Mouse (Mus musculus) embryonic facial prominence, embryonic 14.5 days (tissue): ENCODE results near the gene Polr2e. TPM values are rescaled to one million over a fixed set of nuclear protein-coding genes. Genes with fewer than 3 reads are reported as not detected.
A peak's percentile ranks its signal among the peaks of the same experiment; 100 is the strongest.

Source experiments
- ATAC-seq: fragments of 200-750 bp; cut with Nextera tagmentation; 2 replicates; pipeline ENCODE4 v1.8.0; 2017; ENCODE audit warnings: low read depth, moderate number of reproducible peaks, moderate TSS enrichment
- DNase-seq: peaks from one replicate; pipeline ENCODE4 v3.0.0-alpha.2; 2015; ENCODE audit warnings: low spot score
- H3K27ac ChIP-seq: fragments of 300-500 bp; sonication (generic); replicated peaks from 2 replicates; pipeline ENCODE4 v1.5.1; 2014; ENCODE audit warnings: low read depth, mild to moderate bottlenecking, low read length, moderate library complexity
- H3K27me3 ChIP-seq: fragments of 300-500 bp; sonication (generic); replicated peaks from 2 replicates; pipeline ENCODE4 v1.6.1; 2014; ENCODE audit warnings: low read length; ENCODE audit not compliant: control insufficient read depth, insufficient read depth
- H3K36me3 ChIP-seq: fragments of 300-500 bp; sonication (generic); 2 replicates; pipeline ENCODE4 v1.6.1; 2014; ENCODE audit warnings: low read length, mixed read lengths; ENCODE audit not compliant: control insufficient read depth, insufficient read depth
- H3K4me1 ChIP-seq: fragments of 300-500 bp; sonication (generic); 2 replicates; pipeline ENCODE4 v1.6.1; 2014; ENCODE audit warnings: antibody characterized with exemption, low read length; ENCODE audit not compliant: control insufficient read depth, insufficient read depth
- H3K4me2 ChIP-seq: fragments of 300-500 bp; sonication (generic); 2 replicates; pipeline ENCODE4 v1.6.1; 2014; ENCODE audit warnings: low read depth, mild to moderate bottlenecking, low read length, moderate library complexity, mixed read lengths
- H3K4me3 ChIP-seq: fragments of 300-500 bp; sonication (generic); 2 replicates; pipeline ENCODE4 v1.5.1; 2014; ENCODE audit warnings: low read depth, mild to moderate bottlenecking, low read length
- H3K9ac ChIP-seq: fragments of 300-500 bp; sonication (generic); 2 replicates; pipeline ENCODE4 v1.6.1; 2014; ENCODE audit warnings: low read depth, mild to moderate bottlenecking, low read length, moderate library complexity, mixed read lengths
- H3K9me3 ChIP-seq: fragments of 300-500 bp; sonication (generic); 2 replicates; pipeline ENCODE4 v1.6.1; 2016; ENCODE audit warnings: low read length; ENCODE audit not compliant: control insufficient read depth
- WGBS: fragments of 180-500 bp; shearing (Covaris S2); extraction: QIAGEN DNeasy Blood & Tissue Kit; methylation state at CpG from one replicate; pipeline ENCODE4 v1.1.7; 2014; 5-methylcytosine and 5-hydroxymethylcytosine counted together
- polyA plus RNA-seq: library from polyadenylated mRNA; unstranded; fragments of >200 nt; fragmentation: Nextera tagmentation; extraction: Ambion mirVana; gene quantifications from 2 replicates; pipeline ENCODE4 v1.2.1, GENCODE M21; 2014

The Polr2e gene
- polyA plus RNA-seq, 1 experiment from 2014 or later: 207 TPM

DNA sequence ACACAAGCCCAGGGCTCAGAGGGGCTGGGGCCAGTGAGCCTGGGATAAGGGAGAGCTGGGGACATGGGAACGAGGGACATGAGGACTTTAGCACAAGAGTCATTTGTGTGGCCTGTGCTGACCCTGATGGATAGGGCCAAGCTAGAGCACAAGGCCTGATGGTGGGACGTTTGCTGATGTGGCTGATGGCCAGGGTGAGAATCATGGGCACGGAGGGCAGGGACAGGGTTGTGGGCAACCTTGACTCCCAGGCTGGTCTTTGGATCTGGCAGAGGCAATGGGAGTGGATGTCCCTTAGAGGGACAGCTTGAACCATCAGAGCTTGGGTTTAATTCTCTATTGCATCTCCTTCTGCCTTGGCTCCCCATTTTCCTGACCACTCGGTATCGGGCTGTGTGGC lies 37.7 kb upstream of the Polr2e start:
- no peak overlapping the region for H3K4me3 ChIP-seq
- H3K27me3 ChIP-seq: no peaks in the 10 kb centered on the region
- H3K36me3 ChIP-seq: peaks cover 41% of the 10 kb centered on the region
- peaks cover 14% of the 10 kb centered on the region for H3K4me1 ChIP-seq
- DNase-seq: no peak
- H3K9me3 ChIP-seq: no peaks in the 10 kb centered on the region
- no peak overlapping the region for H3K9ac ChIP-seq
- no peak overlapping the region for H3K27ac ChIP-seq
- no peak overlapping the region for H3K4me2 ChIP-seq
- no peak for ATAC-seq
- 84% methylated on average over 5 of the region's 5 CpGs for WGBS

DNA sequence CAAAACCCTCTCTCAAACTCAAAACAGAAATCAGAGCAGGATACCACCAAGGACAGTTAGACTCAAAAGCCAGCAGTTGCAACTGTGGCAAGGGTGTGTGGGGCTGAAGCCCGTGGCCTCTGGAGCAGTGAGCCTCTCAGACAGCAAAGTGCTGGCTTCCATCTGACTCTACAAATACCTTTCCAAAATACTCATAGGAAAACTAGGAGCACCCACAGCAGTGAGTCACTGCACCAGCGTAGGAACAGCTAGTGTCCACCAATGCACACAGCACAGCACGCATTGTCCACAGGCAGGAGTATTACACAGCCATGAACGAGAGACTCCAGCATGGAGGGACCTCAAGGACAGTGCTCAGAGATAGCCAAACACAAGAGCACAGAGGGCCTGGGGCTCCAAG lies 36.8 kb upstream of the Polr2e start:
- ATAC-seq (no peak), DNase-seq (no peak)
- Histone ChIP-seq H3K27me3 (no peaks in the 10 kb centered on the region), H3K36me3 (peaks cover 31% of the 10 kb centered on the region), H3K9ac (no peak overlapping the region), H3K9me3 (no peaks in the 10 kb centered on the region), H3K4me2 (no peak overlapping the region), H3K4me1 (peaks cover 22% of the 10 kb centered on the region), H3K4me3 (no peak overlapping the region), H3K27ac (no peak overlapping the region)
- WGBS: 97% methylated on average over 4 of the region's 4 CpGs

DNA sequence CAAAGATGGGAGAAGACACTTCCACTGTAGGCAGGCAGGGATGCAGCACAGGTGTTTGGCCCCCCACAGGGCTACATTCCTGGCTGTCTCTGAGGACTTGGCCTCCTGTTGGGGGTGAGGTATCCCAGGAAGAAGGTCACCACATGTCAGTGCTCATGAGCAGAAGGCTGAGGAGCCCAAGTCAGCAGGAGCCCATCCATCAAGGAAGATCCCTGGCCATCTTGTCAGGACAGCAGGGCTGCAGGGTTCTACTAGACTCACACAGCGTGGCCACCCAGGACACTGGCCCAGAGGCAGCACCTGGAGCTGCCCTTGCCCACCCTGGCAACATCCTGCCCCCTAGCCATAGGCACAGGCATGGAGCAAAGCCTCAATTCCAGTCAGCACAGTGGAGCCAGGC lies 36.3 kb upstream of the Polr2e start:
- Histone ChIP-seq H3K4me2 (no peak overlapping the region), H3K4me3 (no peak overlapping the region), H3K4me1 (peaks cover 24% of the 10 kb centered on the region), H3K9me3 (no peaks in the 10 kb centered on the region), H3K9ac (no peak overlapping the region), H3K27ac (peak overlapping the region; percentile 55; the same call in 1 of the 2 replicates), H3K36me3 (peaks cover 27% of the 10 kb centered on the region), H3K27me3 (no peaks in the 10 kb centered on the region)
- no peak for ATAC-seq
- no peak for DNase-seq
- 60% methylated on average over 1 of the region's 1 CpGs for WGBS

DNA sequence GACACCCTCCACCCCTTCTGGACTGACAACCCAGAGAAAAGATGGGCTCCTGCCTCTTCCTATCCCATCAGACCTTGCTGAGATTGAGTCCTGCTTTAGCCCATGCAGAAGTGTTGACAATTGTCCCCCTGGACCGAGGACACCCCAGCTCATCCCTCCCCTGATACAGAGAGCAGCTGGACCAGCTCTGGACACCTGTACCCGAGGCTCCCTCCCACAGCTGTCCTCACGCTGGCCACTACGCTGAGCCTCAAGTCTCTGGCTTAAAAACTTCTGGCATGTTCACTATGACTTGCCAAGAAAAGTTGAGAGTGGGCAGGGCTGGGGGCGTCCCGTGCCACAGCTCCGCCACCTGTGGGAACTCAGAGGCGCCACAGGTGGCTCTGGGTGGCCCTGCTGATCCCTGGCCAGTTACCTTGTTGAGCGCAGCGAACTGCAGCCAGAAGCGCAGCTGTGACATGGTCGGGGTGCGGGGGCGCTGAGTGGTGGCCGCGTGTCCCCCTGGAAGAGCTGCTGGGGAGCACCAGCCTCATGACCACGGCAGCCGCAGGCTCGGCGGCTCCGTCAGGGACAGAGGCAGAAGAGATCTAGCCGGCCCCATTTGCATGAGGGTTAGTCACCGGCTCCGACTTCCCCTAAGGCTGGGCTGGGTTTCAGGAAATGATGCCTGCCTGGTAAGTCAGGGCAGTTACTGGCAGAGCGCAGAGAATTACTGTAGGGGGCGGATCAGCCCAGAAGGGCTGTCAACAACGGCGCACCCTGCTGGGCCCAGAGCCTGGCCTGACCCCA lies 35.4 kb upstream of the Polr2e start:
- no peaks in the 10 kb centered on the region for H3K9me3 ChIP-seq
- peak overlapping the region; percentile 15 for H3K4me3 ChIP-seq
- peak; percentile 82 for DNase-seq
- WGBS: 12% methylated on average over 27 of the region's 28 CpGs
- peak overlapping the region; percentile 63 for H3K27ac ChIP-seq
- peaks cover 24% of the 10 kb centered on the region for H3K4me1 ChIP-seq
- H3K4me2 ChIP-seq: peak overlapping the region; percentile 46
- peak; percentile 61 for ATAC-seq
- H3K9ac ChIP-seq: 0 out of 2 replicates have a peak overlapping the region, but pooled peaks have one; percentile 35
- no peaks in the 10 kb centered on the region for H3K27me3 ChIP-seq
- peaks cover 18% of the 10 kb centered on the region for H3K36me3 ChIP-seq

DNA sequence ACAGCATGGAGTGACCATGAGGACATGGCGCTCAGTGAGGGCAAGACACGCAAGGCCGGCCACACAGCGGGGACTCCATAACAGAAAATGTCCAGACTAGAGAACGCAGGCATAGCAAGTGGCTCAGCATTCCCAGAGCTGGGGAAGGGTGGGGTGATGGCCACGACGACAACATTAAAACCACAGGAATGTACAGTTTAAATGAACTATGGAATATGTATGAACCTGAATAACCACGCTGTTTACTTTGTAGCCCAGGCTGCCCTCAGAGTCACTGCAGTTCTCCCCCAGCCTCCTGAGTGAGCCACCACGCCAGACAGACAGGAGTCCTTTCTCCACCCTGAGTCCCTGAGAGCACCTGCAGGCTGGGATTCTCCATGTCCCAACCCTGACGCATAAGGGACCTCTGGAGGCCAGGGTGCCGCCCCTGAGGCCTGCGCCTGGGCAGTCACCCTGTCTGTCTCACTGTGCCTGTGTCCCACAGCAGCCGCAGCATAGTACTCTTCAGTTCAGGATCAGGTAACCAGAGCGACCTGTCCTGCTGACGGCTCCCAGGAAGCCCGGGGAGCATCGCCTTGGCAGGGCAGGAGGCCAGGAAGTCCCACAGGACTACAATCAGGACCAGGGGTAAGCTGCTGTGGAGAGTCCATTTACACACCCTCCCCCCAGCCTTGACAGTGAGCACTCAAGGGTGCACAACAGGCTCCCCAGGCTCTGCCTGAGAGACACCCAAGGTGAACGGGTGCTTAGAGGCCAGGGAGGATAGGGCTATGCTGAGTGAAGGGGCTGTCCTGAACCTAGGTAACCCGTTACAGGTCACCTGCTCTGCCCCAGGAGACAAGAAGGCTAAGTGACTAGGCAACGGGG lies 33.3 kb upstream of the Polr2e start:
- Histone ChIP-seq H3K4me2 (no peak overlapping the region), H3K9ac (no peak overlapping the region), H3K36me3 (no peaks in the 10 kb centered on the region), H3K4me1 (peaks cover 24% of the 10 kb centered on the region), H3K27me3 (no peaks in the 10 kb centered on the region), H3K9me3 (no peaks in the 10 kb centered on the region), H3K4me3 (no peak overlapping the region), H3K27ac (0 out of 2 replicates have a peak overlapping the region, but pooled peaks have one; percentile 2)
- DNase-seq (no peak), ATAC-seq (no peak)
- WGBS: 75% methylated on average over 20 of the region's 20 CpGs

DNA sequence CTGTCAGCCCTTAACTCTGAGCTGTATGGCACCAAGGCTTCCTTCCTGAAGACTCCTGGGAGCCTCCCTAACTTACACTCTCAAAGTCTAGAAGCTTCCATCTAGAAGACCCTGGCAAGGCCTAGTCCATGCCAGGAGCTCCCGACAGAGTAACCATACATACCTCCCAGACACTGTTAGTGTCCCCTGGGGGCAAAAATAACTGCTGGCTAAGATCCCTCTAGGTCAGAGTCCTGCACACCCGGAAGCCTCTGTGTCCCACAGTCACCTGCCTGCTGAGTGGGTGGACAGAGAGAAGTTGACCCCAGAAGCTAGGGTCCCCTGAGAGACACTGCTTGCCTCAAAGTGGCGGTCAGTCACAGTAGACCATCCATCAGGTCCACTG lies 31.9 kb upstream of the Polr2e start:
- Histone ChIP-seq H3K4me1 (peaks cover 24% of the 10 kb centered on the region), H3K36me3 (peaks cover 6% of the 10 kb centered on the region; the same call in 1 of the 2 replicates), H3K4me2 (no peak overlapping the region), H3K4me3 (no peak overlapping the region), H3K9ac (0 out of 2 replicates have a peak overlapping the region, but pooled peaks have one; percentile 15), H3K27me3 (no peaks in the 10 kb centered on the region), H3K9me3 (no peaks in the 10 kb centered on the region), H3K27ac (peak overlapping the region; percentile 45; the same call in 1 of the 2 replicates)
- ATAC-seq (no peak), DNase-seq (no peak)
- WGBS: 66% methylated on average over 3 of the region's 3 CpGs

DNA sequence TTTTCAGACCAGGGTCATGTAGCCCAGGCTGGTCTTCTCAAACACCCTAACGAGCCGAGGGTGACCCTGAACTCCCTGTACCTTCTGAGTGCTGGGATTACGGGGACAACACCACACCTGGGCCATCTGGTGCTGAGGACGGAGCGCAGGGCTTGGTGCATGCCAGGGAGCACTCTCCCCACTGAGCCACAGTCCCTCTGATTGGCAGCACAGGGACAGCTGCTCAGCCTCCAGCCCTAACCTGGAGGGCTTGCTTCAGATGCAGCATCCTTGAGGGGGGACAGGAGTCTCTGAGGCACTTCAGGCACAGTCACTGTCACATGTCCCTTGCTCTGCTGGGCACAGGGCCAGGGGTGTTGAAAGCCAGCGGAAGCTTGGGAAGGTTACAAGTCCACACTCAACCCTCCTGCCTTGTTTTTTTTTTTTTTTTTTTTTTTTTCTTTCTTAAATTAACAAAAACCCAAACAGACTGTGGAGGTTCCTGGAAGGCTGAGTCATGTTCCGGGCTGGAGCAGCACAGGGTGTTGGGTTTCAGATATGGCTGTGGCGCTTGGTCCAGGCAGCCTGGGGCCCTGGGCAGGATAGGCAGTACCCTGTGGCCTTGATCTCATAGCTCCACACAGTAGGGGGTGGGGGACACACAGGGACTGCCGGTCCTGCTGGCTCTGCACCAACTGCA lies 31.4 kb upstream of the Polr2e start:
- DNase-seq (peak; percentile 78), ATAC-seq (peak; percentile 85)
- 0 out of 2 replicates have a peak overlapping the region, but pooled peaks have one; percentile 15 for H3K9ac ChIP-seq
- H3K27ac ChIP-seq: peak overlapping the region; percentile 45; the same call in 1 of the 2 replicates
- no peak overlapping the region for H3K4me2 ChIP-seq
- H3K4me1 ChIP-seq: peaks cover 24% of the 10 kb centered on the region
- no peaks in the 10 kb centered on the region for H3K27me3 ChIP-seq
- WGBS: 40% methylated on average over 9 of the region's 9 CpGs
- no peak overlapping the region for H3K4me3 ChIP-seq
- no peaks in the 10 kb centered on the region for H3K9me3 ChIP-seq
- H3K36me3 ChIP-seq: peaks cover 11% of the 10 kb centered on the region; the same call in 1 of the 2 replicates

DNA sequence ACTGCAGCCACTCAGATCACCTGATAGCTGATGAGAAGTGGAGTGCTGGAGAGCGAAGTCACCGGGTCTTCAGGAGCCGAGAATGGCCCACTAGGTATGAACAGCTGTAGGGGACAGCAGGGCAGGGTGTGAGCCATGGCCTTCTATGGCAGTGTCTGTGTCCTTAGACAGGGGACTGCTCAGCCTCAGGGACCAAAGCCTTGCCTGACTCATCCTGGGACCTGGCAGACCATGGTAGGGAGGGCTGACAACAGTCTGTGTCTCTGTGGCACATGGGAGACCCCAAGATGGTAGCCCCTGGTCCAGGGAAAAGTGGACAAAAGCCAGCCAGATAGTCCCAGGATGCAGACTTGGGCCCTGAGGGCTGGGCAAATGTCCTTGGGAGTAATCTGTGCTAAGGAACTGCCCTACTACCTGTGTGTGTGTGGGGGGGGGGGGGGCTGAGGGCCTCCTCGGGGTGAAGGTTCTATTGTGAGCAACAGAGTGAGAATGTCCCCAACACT lies 30.4 kb upstream of the Polr2e start:
- Histone ChIP-seq H3K36me3 (peaks cover 14% of the 10 kb centered on the region; the same call in 1 of the 2 replicates), H3K27me3 (no peaks in the 10 kb centered on the region), H3K4me3 (no peak overlapping the region), H3K27ac (no peak overlapping the region), H3K4me2 (no peak overlapping the region), H3K9ac (no peak overlapping the region), H3K9me3 (no peaks in the 10 kb centered on the region), H3K4me1 (peaks cover 15% of the 10 kb centered on the region)
- 89% methylated on average over 3 of the region's 4 CpGs for WGBS
- DNase-seq: no peak
- ATAC-seq: no peak
